Mouse (Mus musculus): Measurements from ENCODE around the gene Mid2.

DNA sequence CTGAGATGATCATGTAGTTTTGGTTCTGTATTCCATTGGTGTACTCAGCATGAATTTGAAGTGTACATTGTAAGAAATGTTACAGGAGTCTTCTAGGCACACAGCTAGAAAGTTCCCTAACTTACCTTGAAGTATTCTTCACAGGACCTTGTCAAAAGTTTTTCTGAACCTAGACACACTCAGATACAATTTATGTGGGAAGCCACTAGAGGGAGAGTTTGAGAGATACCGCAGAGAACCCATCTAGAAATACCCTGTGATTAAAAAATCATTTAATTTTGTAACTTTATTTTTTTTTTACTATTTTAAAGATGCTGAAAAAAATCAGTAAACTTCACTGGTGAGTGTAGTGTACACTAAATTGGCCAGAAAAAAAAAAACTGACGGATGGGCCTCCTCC is 24.8 kb upstream of the Mid2 start:
- TF ChIP-seq POLR2A (IDR thresholded peaks at IDR 0.05; ENCODE audit: low read depth, low read length) = no peak
- TF ChIP-seq CTCF (conservative IDR thresholded peaks at IDR 0.05; ENCODE audit: insufficient read depth, insufficient read length, low read depth, low read length) = no peak
